Mouse (Mus musculus) CH12.LX (cell line): Measurements from ENCODE around the gene Lrrc55. TPM values are rescaled to one million over a fixed set of nuclear protein-coding genes. Genes with fewer than 3 reads are reported as not detected.

Experiments used
- DNase-seq: peaks from one replicate; pipeline ENCODE4 v3.0.0-alpha.2; 2013; ENCODE audit errors: extremely low read depth
- H3K27ac ChIP-seq: 2 replicates; pipeline ENCODE4 v1.5.1; 2012; ENCODE audit warnings: low read depth, mild to moderate bottlenecking, control low read depth, moderate library complexity; ENCODE audit not compliant: insufficient read depth
- H3K27me3 ChIP-seq: replicated peaks from 2 replicates; pipeline ENCODE3; 2012; ENCODE audit warnings: inconsistent platforms
- H3K36me3 ChIP-seq, 2 experiments: replicated peaks in 1 of 2; 2 replicates each; pipeline versions ENCODE3 to v1.6.1; 2012; ENCODE audit warnings: inconsistent platforms in 1 of 2, low read length in 1 of 2, mild to moderate bottlenecking in 1 of 2, mixed read lengths in 1 of 2, moderate library complexity in 1 of 2; ENCODE audit not compliant: control insufficient read depth in 1 of 2, insufficient read depth in 1 of 2
- H3K4me1 ChIP-seq, 2 experiments: 2 replicates each; pipeline ENCODE4 v1.6.1; 2012; ENCODE audit warnings: inconsistent platforms in 1 of 2, moderate library complexity in 1 of 2; ENCODE audit not compliant: insufficient read depth in 2 of 2, control insufficient read depth in 1 of 2
- H3K4me2 ChIP-seq: 2 replicates; pipeline ENCODE4 v1.6.1; 2012; ENCODE audit warnings: low read depth, mild to moderate bottlenecking, control low read depth; ENCODE audit not compliant: poor library complexity, insufficient read depth, severe bottlenecking
- H3K4me3 ChIP-seq, 3 experiments: fragments of 150-350 bp in 1 of 3; sonication (generic) in 1 of 3; replicated peaks in 1 of 3; 2 replicates each; pipeline versions ENCODE3 to v1.5.1; 2011 to 2012; ENCODE audit warnings: low read depth in 2 of 3, low read length in 2 of 3, mild to moderate bottlenecking in 2 of 3, moderate library complexity in 2 of 3, control low read depth in 1 of 3, improper control_type of control experiment in 1 of 3, inconsistent platforms in 1 of 3, mixed read lengths in 1 of 3; ENCODE audit not compliant: poor library complexity in 1 of 3
- H3K79me2 ChIP-seq: replicated peaks from 2 replicates; pipeline ENCODE4 v1.6.1; 2012; ENCODE audit warnings: mild to moderate bottlenecking, moderate library complexity; ENCODE audit not compliant: control insufficient read depth, poor library complexity, insufficient read depth, severe bottlenecking; ENCODE audit errors: extremely low read depth
- H3K9ac ChIP-seq: 2 replicates; pipeline ENCODE4 v1.6.1; 2012; ENCODE audit warnings: low read depth, mild to moderate bottlenecking, control low read depth, moderate library complexity; ENCODE audit not compliant: insufficient read depth
- H3K9me3 ChIP-seq: replicated peaks from 2 replicates; pipeline ENCODE3; 2012; ENCODE audit warnings: low read length, inconsistent platforms, mixed read lengths
- CHD1 ChIP-seq: IDR thresholded peaks from 2 replicates; pipeline ENCODE4 v1.6.1; 2012; ENCODE audit warnings: low read depth, low read length, improper control_type of control experiment, inconsistent platforms
- CTCF ChIP-seq, 2 experiments: IDR thresholded peaks in 1 of 2; conservative IDR thresholded peaks in 1 of 2; 2 replicates each; pipeline ENCODE4 v1.5.1; 2011 to 2012; ENCODE audit warnings: low read depth in 2 of 2, low read length in 2 of 2, improper control_type of control experiment in 1 of 2, inconsistent platforms in 1 of 2, mild to moderate bottlenecking in 1 of 2, moderate library complexity in 1 of 2
- ELF1 ChIP-seq: IDR thresholded peaks from 2 replicates; pipeline ENCODE4 v1.6.1; 2014; ENCODE audit warnings: low read depth, mild to moderate bottlenecking, inconsistent platforms, low read length, improper control_type of control experiment
- ETS1 ChIP-seq: conservative IDR thresholded peaks from 2 replicates; pipeline ENCODE4 v1.6.1; 2012; ENCODE audit warnings: low read depth, mild to moderate bottlenecking, inconsistent platforms, low read length, improper control_type of control experiment, moderate library complexity
- HCFC1 ChIP-seq: IDR thresholded peaks from 2 replicates; pipeline ENCODE4 v1.6.1; 2012; ENCODE audit warnings: low read depth, mild to moderate bottlenecking, inconsistent platforms, low read length, improper control_type of control experiment
- JUND ChIP-seq: conservative IDR thresholded peaks from 2 replicates; pipeline ENCODE4 v1.6.1; 2011; ENCODE audit warnings: low read depth, low read length, improper control_type of control experiment
- KAT2A ChIP-seq: IDR thresholded peaks from 2 replicates; pipeline ENCODE4 v1.6.1; 2012; ENCODE audit warnings: low read length, improper control_type of control experiment, inconsistent platforms; ENCODE audit not compliant: insufficient replicate concordance
- MAFK ChIP-seq: IDR thresholded peaks from 2 replicates; pipeline ENCODE4 v1.6.1; 2011; ENCODE audit warnings: low read length, improper control_type of control experiment; ENCODE audit not compliant: insufficient replicate concordance
- MAX ChIP-seq: IDR thresholded peaks from 2 replicates; pipeline ENCODE4 v1.6.1; 2011; ENCODE audit warnings: low read length, improper control_type of control experiment
- MAZ ChIP-seq: IDR thresholded peaks from 2 replicates; pipeline ENCODE4 v1.6.1; 2012; ENCODE audit warnings: low read depth, mild to moderate bottlenecking, inconsistent platforms, low read length, improper control_type of control experiment, moderate library complexity
- MEF2A ChIP-seq: IDR thresholded peaks from 2 replicates; pipeline ENCODE4 v1.6.1; 2014; ENCODE audit warnings: low read depth, mild to moderate bottlenecking, inconsistent platforms, low read length, improper control_type of control experiment, borderline replicate concordance
- MXI1 ChIP-seq: IDR thresholded peaks from 2 replicates; pipeline ENCODE4 v1.6.1; 2011; ENCODE audit warnings: mild to moderate bottlenecking, low read depth, low read length, improper control_type of control experiment
- POLR2A ChIP-seq: IDR thresholded peaks from 2 replicates; pipeline ENCODE4 v1.6.1; 2011; ENCODE audit warnings: low read depth, mild to moderate bottlenecking, improper control_type of control experiment, low read length
- POLR2AphosphoS2 ChIP-seq: IDR thresholded peaks from 2 replicates; pipeline ENCODE4 v1.6.1; 2011; ENCODE audit warnings: low read depth, low read length, improper control_type of control experiment
- RAD21 ChIP-seq: IDR thresholded peaks from 2 replicates; pipeline ENCODE4 v1.6.1; 2011; ENCODE audit warnings: low read depth, mild to moderate bottlenecking, low read length, improper control_type of control experiment, moderate library complexity
- RCOR1 ChIP-seq: conservative IDR thresholded peaks from 2 replicates; pipeline ENCODE4 v1.6.1; 2012; ENCODE audit warnings: low read depth, mild to moderate bottlenecking, inconsistent platforms, low read length, improper control_type of control experiment
- TBP ChIP-seq: conservative IDR thresholded peaks from 2 replicates; pipeline ENCODE4 v1.6.1; 2011; ENCODE audit warnings: low read depth, low read length, improper control_type of control experiment
- USF1 ChIP-seq: IDR thresholded peaks from 2 replicates; pipeline ENCODE4 v1.6.1; 2014; ENCODE audit warnings: low read depth, mild to moderate bottlenecking, inconsistent platforms, low read length, improper control_type of control experiment
- ZKSCAN1 ChIP-seq: IDR thresholded peaks from 2 replicates; pipeline ENCODE4 v1.6.1; 2012; ENCODE audit warnings: low read depth, inconsistent platforms, low read length, improper control_type of control experiment, borderline replicate concordance
- ZMIZ1 ChIP-seq: IDR thresholded peaks from 2 replicates; pipeline ENCODE4 v1.6.1; 2012; ENCODE audit warnings: low read depth, mild to moderate bottlenecking, inconsistent platforms, low read length, improper control_type of control experiment
- dilution Hi-C: fragments of 300-500 bp; cut with MboI; formaldehyde crosslinking; loops from 2 replicates; pipeline ENCODE4 v1.14.3; 2020; ENCODE audit warnings: low sequenced_read_pairs; ENCODE audit not compliant: extremely low pct_unique_long_range_greater_than_20kb, extremely low pct_ligation_motif_present
- in situ Hi-C: fragments of 300-500 bp; cut with MboI; formaldehyde crosslinking; loops from 3 replicates; pipeline ENCODE4 v1.14.3; 2019; ENCODE audit warnings: low sequenced_read_pairs, low pct_ligation_motif_present, low pct_unique_long_range_greater_than_20kb, mixed read lengths
- polyA plus RNA-seq: library from polyadenylated mRNA; unstranded; fragments of >175 nt; gene quantifications from 2 replicates; pipeline ENCODE4 v1.2.1, GENCODE M21; 2012; ENCODE audit warnings: low read depth; ENCODE audit not compliant: insufficient read length
- total RNA-seq, 2 experiments: library from RNA; depleted of rRNA; stranded (reverse); fragments of 300-350 nt in 1 of 2; fragments of >200 nt in 1 of 2; gene quantifications; 2 replicates each; pipeline ENCODE4 v1.2.3; 2012 to 2014

Gene Lrrc55
- total and polyA plus RNA-seq, 3 experiments = not detected

- Histone ChIP-seq H3K4me3 (no peak overlapping the region), H3K27ac (no peak overlapping the region), H3K9me3 (no peaks in the 10 kb centered on the region), H3K36me3 (no peaks in the 10 kb centered on the region), H3K79me2 (no peaks in the 10 kb centered on the region), H3K4me1 (peaks cover 0 to 11% of the 10 kb centered on the region in 2 experiments; a peak in 2 of 4 replicates), H3K4me2 (no peak overlapping the region; the same call in 1 of the 2 replicates), H3K9ac (no peak overlapping the region), H3K27me3 (peaks cover 6% of the 10 kb centered on the region)
- DNase-seq = no peak
- no peak for TF ChIP-seq RCOR1
- TF ChIP-seq HCFC1 = no peak
- no peak for TF ChIP-seq ELF1
- TF ChIP-seq JUND = no peak
- no peak for TF ChIP-seq MEF2A
- no peak for TF ChIP-seq ETS1
- TF ChIP-seq CTCF (conservative IDR thresholded peaks at IDR 0.05 in 1 of 2, IDR thresholded peaks at IDR 0.05 in 1 of 2; ENCODE audit: low read depth in 2 of 2, low read length in 2 of 2) = no peak
- no peak for TF ChIP-seq ZMIZ1
- TF ChIP-seq TBP = no peak
- TF ChIP-seq MXI1 = no peak
- TF ChIP-seq MAX = no peak
- no peak for TF ChIP-seq CHD1
- TF ChIP-seq MAZ = no peak
- no peak for TF ChIP-seq POLR2A
- TF ChIP-seq USF1 = no peak
- TF ChIP-seq ZKSCAN1 = no peak
- dilution Hi-C loops (no loop called here), in situ Hi-C loops (no loop called here)
Observed at GRCm38 (mm10) chr2:85156136-85156535, 40.9 kb downstream of the Lrrc55 start.

- TF ChIP-seq RAD21 = no peak
- no peak for TF ChIP-seq POLR2A
- TF ChIP-seq MXI1 = no peak
- no peak for TF ChIP-seq MAFK
- TF ChIP-seq USF1 = no peak
- TF ChIP-seq POLR2AphosphoS2 = no peak
- no peak for TF ChIP-seq ZMIZ1
- TF ChIP-seq KAT2A = no peak
- Histone ChIP-seq H3K27me3 (peaks cover 10% of the 10 kb centered on the region), H3K9ac (no peak overlapping the region), H3K4me1 (peaks cover 0 to 11% of the 10 kb centered on the region in 2 experiments; a peak in 2 of 4 replicates), H3K36me3 (no peaks in the 10 kb centered on the region), H3K4me2 (no peak overlapping the region), H3K4me3 (no peak overlapping the region), H3K27ac (no peak overlapping the region), H3K79me2 (no peaks in the 10 kb centered on the region), H3K9me3 (no peaks in the 10 kb centered on the region)
- dilution Hi-C loops (no loop called here), in situ Hi-C loops (no loop called here)
- DNase-seq = no peak
Observed at GRCm38 (mm10) chr2:85155334-85155733, 41.7 kb downstream of the Lrrc55 start.
